Mouse (Mus musculus) Patski (cell line): ENCODE measurements at regions not wholly inside any gene's neighbourhood (a gene's known extent, or its start where the extent isn't known, plus 50 kb on each side); places are given as distances from the start of the nearest gene placed in this dataset.

Source experiments
- ATAC-seq: fragments of 100-300 bp; one replicate; pipeline ENCODE4 v1.8.0; 2021
- CTCF ChIA-PET: fragments of 350-600 bp; sonication (Branson Sonifier 250); formaldehyde crosslinking; loops from one replicate; lab custom pipeline; 2022; ENCODE audit warnings: inconsistent platforms; lab: Charles Lee
- POLR2A ChIA-PET: fragments of 350-600 bp; sonication (Branson Sonifier 250); formaldehyde crosslinking; loops from one replicate; lab custom pipeline; 2022; ENCODE audit warnings: antibody characterized with exemption, inconsistent platforms; lab: Charles Lee
- DNase-seq: peaks from one replicate; pipeline ENCODE4 v3.0.0-alpha.2; 2011; ENCODE audit warnings: low read depth, low spot score
- H3K27me3 ChIP-seq: fragments of 371-371 bp; one replicate; pipeline ENCODE4 v1.5.1; 2021
- CTCF ChIP-seq: fragments of 100-300 bp; IDR thresholded peaks from one replicate; pipeline ENCODE4 v1.5.1; 2021
- in situ Hi-C: fragments of 300-500 bp; cut with MboI; formaldehyde crosslinking; loops from 3 replicates; pipeline ENCODE4 v1.11.1; 2018; ENCODE audit warnings: low pct_unique_long_range_greater_than_20kb, mixed read lengths

DNA sequence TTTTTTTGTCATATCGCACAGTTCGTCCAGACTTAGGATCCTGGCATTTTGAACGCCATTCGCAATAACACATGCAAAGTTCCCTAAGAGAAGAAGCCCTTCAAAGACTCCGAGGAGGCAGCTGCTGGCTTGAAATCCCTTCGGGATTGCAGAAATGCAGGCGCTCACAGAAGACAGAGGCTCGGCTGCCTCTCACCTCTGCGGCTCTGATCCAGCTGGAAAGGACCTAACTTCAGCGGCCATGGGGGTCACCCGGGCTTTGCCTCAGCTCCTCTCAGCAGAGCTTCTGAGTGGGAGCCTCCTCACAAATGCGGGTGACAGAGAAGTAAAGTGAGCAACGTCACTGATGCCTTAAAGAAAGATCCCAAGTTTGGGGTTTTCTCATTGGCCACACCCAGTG, 239.1 kb upstream of the Map3k1 start:
- ChIA-PET CTCF (no interaction called here), POLR2A (no interaction called here)
- in situ Hi-C loops = no loop called here

DNA sequence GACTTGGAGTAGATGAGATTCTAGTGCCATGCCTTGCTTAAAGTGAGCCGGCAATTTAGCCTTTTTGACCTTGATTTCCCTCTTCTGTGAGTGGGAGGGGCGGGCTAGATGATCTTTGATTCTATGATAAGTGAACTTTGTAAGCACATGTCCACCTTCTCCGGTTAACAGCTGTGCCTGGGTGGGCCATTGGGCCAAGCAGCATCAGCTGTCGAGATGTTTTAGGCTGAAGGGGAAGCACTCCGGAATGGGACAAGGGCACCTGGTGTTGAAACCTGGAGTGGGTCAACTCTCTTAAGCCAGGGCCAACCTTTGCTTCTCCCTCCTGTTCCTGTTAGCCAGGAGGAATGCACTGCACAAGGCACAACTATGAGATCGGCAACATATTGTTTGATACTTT, 239.5 kb upstream of the Map3k1 start:
- ChIA-PET POLR2A (no interaction called here), CTCF (no interaction called here)
- ATAC-seq (no peak), DNase-seq (no peak)
- H3K27me3 ChIP-seq = no peaks in the 10 kb centered on the region
- in situ Hi-C loops = no loop called here
- no peak for TF ChIP-seq CTCF

More for the DNA sequence above, 239.1 kb upstream of the Map3k1 start:
- no peaks in the 10 kb centered on the region for H3K27me3 ChIP-seq
- DNase-seq (no peak), ATAC-seq (no peak)
- no peak for TF ChIP-seq CTCF

DNA sequence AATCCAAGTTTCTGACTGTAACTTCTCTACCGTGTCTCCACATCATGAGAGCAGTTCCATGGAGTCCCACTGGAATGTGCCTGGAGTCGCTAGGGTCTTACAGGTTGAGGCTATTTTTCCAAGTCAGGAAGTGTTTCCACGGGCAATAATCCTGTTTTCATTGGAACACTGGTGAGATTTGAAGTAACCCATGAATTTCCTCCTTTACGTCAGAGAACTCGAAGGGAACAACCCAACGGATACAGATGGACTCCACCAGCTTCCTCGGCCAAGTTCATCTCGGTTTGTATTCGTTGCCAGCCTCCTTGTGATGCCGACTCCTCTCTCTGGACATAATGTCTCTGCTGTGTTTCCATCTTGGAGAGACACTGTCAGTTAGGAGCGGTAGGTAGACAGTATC, 237.4 kb upstream of the Ankrd55 start:
- in situ Hi-C loops = no loop called here
- H3K27me3 ChIP-seq = no peaks in the 10 kb centered on the region
- CTCF ChIA-PET = no interaction called here
- DNase-seq = no peak
- TF ChIP-seq CTCF = no peak
- POLR2A ChIA-PET = interaction anchor here (1.0 kb wide), 1 partner anchor 50 kb away, joined by 3 read pairs; no protein-coding TSS in a partner anchor
- no peak for ATAC-seq

DNA sequence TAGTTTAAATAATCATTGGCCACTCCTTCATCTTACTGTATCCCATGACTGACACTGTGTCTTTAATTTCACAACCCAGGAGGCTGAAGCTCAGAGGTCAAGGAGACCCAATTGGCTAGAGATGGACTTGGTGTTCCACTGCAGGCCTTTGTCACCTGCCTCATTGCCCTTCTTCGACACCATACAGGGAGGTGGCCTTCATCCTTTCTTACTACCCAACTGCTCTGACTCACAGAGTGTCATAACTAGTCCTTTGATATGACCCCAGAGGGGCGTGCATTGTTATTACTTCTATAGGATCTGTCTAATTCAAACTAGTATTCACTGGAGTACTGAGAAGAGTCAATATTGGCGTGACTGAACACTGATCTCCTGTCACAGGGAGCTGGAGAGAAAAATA, 236.2 kb upstream of the Ankrd55 start:
- no peaks in the 10 kb centered on the region for H3K27me3 ChIP-seq
- in situ Hi-C loops = no loop called here
- no peak for TF ChIP-seq CTCF
- ATAC-seq = no peak
- POLR2A ChIA-PET = interaction anchor here (1.0 kb wide), 1 partner anchor 49 kb away, joined by 3 read pairs; no protein-coding TSS in a partner anchor
- CTCF ChIA-PET = interaction anchor here (1.0 kb wide), 1 partner anchor 22 kb away, joined by 3 read pairs; no protein-coding TSS in a partner anchor
- DNase-seq = no peak

DNA sequence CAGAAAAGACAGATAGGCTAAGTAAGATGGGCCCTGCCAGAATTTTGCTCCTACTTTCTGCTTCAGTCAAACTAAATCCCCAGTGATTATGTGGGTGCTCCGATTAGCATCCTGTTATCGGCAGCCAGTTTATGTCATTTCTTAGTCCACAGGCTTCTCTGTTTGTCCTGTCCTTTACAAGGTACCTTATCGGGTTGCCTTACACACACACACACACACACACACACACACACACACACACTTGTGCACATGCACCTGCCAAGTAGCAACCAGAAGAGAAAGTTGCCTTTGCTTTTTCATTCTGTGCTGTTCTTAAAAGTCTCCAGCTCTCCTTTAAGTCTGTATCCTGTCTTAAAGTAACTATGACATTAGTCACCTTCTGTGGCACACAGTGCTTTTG, 235.8 kb upstream of the Ankrd55 start:
- in situ Hi-C loops = no loop called here

DNA sequence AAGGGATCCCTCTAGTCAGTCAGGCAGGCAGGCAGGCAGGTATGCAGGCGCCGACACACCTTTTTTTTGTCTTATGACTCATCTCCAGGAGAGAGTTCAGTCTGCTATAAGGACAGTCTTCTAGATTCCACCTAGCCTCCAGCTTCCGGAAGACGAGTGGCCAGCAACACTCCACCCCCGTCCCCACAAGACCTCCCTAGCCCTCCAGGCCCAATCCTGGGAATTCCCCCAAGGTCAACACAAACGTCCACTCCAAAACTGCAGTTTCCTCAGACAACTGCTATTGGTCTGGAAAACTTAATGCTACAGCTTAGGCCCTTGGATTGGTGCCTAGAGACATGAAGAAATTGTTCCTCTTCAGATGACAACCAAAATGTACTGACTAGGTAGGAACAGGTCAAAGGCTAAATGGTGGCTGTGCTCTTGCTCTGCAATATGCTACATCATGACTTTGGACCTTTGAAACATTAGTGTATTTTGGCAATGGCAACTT, 233.3 kb upstream of the Ankrd55 start:
- ChIA-PET CTCF (no interaction called here), POLR2A (no interaction called here)
- no peak for TF ChIP-seq CTCF
- no peak for DNase-seq
- in situ Hi-C loops = no loop called here
- ATAC-seq = no peak
- H3K27me3 ChIP-seq = no peaks in the 10 kb centered on the region

More for the DNA sequence above, 235.8 kb upstream of the Ankrd55 start:
- CTCF ChIA-PET = interaction anchor here (1.0 kb wide), 1 partner anchor 23 kb away, joined by 3 read pairs; no protein-coding TSS in a partner anchor
- no peaks in the 10 kb centered on the region for H3K27me3 ChIP-seq
- POLR2A ChIA-PET = no interaction called here
- no peak for DNase-seq
- no peak for TF ChIP-seq CTCF
- no peak for ATAC-seq

DNA sequence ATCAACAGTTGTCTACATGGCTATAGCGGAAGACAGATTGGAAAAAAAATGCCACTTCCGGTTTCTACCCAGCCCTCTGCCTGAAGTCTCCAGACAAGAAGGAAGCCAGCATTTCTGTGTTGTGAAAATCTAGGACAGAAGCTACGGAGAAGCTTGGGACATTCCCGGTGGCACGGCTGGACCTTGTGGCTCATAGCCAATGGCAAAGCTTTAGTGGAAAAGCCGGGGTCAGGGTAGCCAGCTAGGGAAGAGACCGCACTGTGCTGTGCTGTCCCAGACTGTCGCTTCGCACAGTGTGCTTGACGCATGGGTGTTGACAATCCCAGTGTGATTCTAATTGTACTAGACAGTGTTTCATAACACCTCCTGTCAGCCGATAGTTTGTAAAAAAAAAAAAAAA, 230.0 kb upstream of the Ankrd55 start:
- H3K27me3 ChIP-seq = no peaks in the 10 kb centered on the region
- no peak for DNase-seq
- CTCF ChIA-PET = no interaction called here
- in situ Hi-C loops = no loop called here
- no peak for ATAC-seq
- no peak for TF ChIP-seq CTCF
- POLR2A ChIA-PET = no interaction called here

DNA sequence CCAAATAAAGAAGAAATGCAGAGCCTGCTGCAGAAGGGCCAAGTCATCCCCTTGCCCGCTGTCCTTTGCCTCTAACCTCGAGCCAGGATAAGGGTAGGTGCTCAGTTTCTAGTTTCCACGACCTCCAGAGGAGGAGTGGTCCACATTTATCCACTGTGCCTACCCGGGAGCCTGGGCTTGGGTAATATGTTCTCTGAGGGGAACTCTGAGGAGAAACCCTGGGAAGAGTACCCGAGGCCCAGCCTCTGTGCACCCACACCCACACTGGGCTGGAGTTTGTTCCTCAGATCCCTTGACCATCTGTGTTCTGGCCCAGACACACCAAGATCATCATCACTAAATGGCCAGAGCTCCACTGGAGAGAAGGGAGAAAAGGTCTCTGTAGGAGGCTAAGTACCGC, 229.5 kb upstream of the Ankrd55 start:
- in situ Hi-C loops = no loop called here
- no peak for TF ChIP-seq CTCF
- H3K27me3 ChIP-seq = no peaks in the 10 kb centered on the region
- CTCF ChIA-PET = no interaction called here
- DNase-seq (no peak), ATAC-seq (no peak)
- POLR2A ChIA-PET = no interaction called here

DNA sequence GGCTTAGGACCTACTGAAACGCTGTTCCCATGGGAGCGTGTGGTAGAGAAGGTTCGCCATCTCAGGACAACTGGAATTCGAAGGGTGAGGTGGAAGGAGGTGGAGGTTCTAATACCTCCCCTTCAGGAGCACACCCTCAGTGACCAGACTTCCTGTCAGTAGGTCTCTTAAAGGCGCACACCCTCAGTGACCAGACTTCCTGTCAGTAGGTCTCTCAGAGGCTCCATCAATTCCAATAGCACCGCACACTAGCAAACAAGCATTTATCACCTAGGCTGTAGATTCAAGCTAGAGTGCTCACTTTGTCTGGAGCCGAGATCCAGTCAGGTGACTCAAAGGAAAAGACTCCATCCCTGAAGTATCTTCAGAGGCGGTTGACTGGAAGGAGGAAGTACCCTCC, 226.2 kb upstream of the Ankrd55 start:
- ChIA-PET POLR2A (no interaction called here), CTCF (interaction anchor here (1.5 kb wide), 1 partner anchor 120 kb away, joined by 3 read pairs; no protein-coding TSS in a partner anchor)
- in situ Hi-C loops = loop anchor here (5.0 kb wide), 1 partner anchor 35 kb away; no protein-coding TSS in a partner anchor
- no peak for TF ChIP-seq CTCF
- ATAC-seq = no peak
- H3K27me3 ChIP-seq = no peaks in the 10 kb centered on the region
- DNase-seq = no peak

DNA sequence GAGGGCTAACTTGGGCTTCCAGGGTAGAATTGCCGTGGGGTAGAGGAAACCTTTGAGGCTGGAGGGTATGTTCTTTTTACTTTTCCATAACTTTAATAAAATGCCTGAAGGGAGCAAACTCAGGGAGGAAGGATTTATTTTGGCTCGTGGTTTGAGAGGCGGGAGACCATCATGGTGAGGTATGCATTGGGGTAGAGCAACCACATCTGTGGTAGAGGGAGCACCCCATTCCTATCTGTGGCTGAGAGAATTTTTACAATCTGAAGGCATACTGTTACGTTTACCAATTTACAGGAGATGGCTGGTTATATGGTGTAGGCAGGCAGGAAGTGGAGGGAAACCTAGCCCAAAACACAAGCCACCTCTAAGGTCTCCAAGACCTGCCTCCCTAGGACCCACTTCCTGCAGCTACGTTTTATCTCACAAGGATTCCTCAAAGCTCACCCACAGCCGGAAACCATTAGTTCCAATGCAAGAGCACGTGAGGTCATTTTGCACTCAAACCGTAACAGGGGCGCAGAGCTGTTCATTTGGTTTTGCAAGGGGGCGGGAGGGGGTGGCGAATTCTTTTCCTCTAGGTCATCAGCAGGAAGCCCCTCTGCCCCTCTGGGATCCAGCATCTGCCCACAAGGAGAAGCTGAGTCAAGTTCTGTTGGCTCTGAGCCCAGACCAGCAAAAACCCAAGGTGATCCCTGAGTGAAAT, 224.7 kb upstream of the Ankrd55 start:
- no peaks in the 10 kb centered on the region for H3K27me3 ChIP-seq
- DNase-seq (peak; percentile 71), ATAC-seq (peak; percentile 60)
- CTCF ChIA-PET = interaction anchor here (1.0 to 1.6 kb wide), 5 partner anchors 9 to 196 kb away, joined by 3 to 4 read pairs (median 3); no protein-coding TSS in a partner anchor
- in situ Hi-C loops = loop anchor here (5.0 kb wide), 1 partner anchor 36 kb away; no protein-coding TSS in a partner anchor
- POLR2A ChIA-PET = interaction anchor here (1.0 to 1.3 kb wide), 3 partner anchors 28 to 258 kb away, joined by 3 read pairs; no protein-coding TSS in a partner anchor
- no peak for TF ChIP-seq CTCF

DNA sequence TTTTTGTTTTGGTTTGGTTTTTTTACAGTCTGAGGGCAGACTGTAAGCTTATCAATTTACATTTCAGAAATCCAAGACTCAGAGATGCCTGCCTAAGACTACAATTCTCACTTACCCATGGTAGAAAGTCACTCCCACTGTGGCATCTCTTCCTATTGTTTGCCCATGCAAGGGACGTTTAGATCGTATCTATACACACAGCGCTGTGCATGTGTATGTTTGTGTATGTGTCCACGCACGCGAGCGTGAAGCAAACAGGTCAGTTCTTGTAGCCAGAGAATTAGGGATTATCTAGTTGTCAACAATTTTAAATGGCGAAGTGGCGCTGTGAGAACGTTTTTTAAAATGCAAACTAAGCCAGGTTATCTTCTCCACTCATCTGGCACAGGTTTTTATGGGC, 223.6 kb upstream of the Ankrd55 start:
- no peak for DNase-seq
- H3K27me3 ChIP-seq = no peaks in the 10 kb centered on the region
- TF ChIP-seq CTCF = no peak
- ChIA-PET CTCF (interaction anchor here (0.9 to 1.6 kb wide), 3 partner anchors 8 to 192 kb away, joined by 3 to 4 read pairs (median 3); no protein-coding TSS in a partner anchor), POLR2A (interaction anchor here (1.0 to 1.2 kb wide), 2 partner anchors 27 to 259 kb away, joined by 3 read pairs; no protein-coding TSS in a partner anchor)
- ATAC-seq = no peak
- in situ Hi-C loops = loop anchor here (5.0 kb wide), 3 partner anchors 37 to 193 kb away; no protein-coding TSS in a partner anchor
